Mouse (Mus musculus) brain, embryonic 18.5 days (tissue): ENCODE results near the gene Iqcn.

Experiments used
- DNase-seq: peaks from one replicate; pipeline ENCODE4 v3.0.0-alpha.2; 2012; ENCODE audit warnings: low read depth, low spot score

Iqcn gene

DNA sequence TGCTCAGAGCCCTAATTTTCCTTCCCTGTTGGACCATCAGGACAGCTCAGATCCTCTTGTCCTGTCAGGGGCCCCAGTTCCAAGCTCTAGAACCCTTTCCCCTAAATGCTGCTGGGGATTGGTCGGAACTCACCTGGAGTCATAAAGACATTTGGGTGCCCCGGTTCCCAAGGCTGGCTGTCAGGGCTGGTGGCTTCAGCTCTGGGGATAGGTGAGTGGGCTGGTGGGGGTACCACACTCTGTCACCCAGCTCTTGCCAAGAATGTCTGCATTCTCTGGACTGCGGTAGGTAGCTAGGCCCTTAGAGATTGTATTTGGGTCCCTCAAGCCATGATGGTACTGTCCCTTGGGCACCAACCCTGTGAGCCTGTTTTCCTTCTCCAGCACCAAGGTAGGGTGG lies at the start of gene Iqcn:
Iqcn (plus strand) TSS at position 171 of the 400 bp plus-strand sequence.
- DNase-seq: no peak

DNA sequence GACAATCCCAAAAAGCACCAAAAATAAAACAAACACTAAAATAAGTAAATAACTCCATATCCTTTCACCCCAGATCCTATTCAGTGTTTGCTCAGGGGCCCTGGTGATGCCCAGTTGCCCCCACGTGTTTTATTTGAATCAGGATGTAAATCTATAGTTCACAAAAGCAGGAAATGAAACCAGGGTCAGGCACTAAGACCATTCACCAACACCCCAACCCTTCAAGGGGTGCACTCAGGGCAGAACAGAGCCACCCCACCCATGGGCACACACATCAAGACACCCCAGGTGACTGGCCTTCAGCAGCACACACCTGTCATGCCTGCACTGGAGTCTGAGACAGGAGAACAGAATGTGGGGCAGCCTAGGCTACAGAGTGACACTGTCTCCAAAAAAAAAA lies 49.1 kb upstream of the Iqcn start:
- no peak for DNase-seq

GRCm38 (mm10) chr8:70655469-70655868 lies 47.8 kb upstream of the Iqcn start:
- DNase-seq: no peak

DNA sequence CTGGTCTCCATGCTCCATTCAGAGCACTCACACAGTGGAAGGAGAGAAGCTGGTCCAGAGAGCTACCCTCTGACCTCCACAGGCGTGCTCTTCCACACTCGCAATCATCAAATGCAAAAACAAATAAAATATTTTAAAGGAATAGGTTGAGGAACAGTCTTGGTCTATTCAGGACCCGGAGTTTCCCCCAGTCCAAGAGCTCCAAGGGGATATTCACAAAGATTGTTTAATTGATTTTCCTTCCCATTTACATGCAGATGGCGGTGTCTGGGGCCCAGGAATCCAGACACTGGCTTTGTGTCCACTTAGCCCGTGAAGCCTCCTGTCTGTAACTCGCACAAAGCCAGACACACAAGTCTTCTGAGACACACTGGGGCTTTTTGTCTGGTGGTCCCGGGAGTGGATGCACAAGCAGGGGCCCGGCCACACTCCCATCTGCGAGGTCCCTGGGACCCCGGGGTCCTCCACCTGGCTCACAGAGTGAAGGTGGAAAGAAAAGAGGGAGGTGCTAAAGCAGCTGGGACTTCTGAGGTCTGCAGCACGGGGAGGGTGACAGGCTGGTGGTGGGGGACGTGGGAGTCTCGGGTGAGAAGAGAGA lies 47.0 kb upstream of the Iqcn start:
- DNase-seq: no peak

GRCm38 (mm10) chr8:70657214-70657613 lies 46.0 kb upstream of the Iqcn start:
- no peak for DNase-seq

- no peak for DNase-seq
These were observed 45.5 kb upstream of the Iqcn start for GRCm38 (mm10) chr8:70657739-70658138.

DNA sequence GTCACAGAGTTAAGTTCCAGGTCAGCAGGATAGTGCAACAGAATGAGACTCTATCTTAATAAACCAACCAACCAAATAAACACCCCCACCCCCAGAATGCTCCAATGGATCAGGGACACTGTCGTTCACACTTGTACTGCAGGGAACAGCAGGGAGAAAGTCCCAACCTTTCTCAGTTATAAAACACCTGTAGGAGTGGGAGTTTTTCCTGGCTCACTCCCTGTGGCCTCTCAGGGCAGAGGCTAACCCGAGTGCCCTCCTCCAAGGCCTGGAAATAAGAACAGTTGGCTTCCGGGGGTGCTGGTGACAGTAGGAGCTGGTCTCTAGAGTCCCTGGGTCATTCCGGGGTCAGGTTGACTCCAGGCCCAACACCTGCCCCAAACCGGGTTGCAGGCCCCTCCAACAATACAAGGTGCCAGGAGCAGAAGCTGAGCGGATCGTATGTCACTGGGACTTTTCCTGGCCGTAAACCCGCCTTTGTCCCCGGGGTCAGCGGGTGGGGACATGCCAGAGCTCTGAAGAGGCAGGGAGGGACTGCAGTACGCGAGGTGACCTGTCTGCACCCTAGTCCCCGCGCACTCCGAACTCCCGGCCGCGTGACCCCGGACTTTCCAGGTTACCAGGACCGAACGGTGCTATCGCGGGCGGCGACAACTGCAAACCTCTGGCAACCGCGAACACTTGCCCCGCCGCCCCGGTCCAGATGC lies 44.2 kb upstream of the Iqcn start:
- DNase-seq: no peak

GRCm38 (mm10) chr8:70659604-70660272 lies 43.5 kb upstream of the Iqcn start:
- DNase-seq: peak; percentile 51

DNA sequence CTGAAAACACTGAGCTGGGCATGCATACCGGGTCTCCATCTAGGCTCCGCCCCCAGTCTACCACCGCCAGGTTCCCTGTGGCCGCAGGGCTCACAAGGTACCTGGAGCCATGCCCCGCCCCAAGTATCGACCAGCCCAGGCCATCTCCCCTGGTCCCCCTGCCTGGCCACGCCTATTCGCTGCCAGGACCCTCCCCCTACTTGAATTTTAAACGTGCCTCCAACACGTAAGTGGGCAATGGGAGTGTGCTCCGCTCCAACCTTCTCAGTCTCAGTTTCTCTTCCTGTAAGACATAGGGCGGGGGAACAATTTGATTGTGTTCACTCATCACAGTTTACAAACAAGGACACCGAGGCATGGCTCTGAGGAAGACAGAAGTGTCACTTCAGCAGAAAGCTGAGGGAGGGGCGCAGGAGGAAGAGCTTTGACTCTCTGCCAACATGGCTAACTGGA lies 43.0 kb upstream of the Iqcn start, which contains the start of gene Pgpep1:
Pgpep1 (minus strand) TSS at position 116 of the 453 bp plus-strand sequence.
- DNase-seq: no peak

DNA sequence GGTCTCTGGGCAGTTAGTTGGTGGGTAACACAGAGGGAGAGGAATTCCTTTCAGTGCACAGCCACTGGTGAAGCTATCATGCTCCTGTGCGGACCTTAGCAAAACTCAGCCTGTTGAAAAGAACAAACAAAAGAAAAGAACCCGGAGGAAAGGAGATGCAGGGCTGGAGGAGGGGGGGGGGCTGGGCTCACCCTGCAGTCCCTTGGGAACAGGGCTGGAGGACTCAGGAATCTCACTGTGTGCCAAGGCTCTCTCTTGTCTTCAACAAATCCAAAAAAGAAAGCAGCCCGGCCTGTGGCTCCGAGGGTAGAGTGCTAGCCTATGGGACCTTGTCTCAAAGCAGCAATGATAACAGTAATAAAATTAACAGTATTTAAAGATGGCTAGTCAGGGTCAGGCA lies 39.6 kb upstream of the Iqcn start:
- no peak for DNase-seq

GRCm38 (mm10) chr8:70664631-70665030 lies 38.6 kb upstream of the Iqcn start:
- no peak for DNase-seq

DNA sequence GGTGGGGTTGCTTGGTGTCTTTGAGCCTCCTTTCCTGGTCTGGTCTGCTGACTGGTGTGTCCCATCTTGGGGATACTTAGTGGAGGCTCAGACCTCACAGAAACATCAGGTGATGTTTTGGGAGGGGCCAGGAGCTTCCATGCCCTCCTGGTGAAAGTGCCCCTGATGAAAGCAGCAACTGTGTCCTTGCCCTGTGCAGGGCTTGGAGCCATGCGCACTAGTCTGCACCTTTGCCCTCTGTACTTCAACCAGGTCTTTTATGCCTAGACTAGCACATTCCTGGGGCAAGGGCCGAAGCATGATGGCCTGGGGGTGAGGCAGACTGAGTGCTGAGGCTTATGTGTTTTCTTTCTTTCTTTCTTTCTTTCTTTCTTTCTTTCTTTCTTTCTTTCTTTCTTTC lies 37.7 kb upstream of the Iqcn start:
- DNase-seq: no peak

DNA sequence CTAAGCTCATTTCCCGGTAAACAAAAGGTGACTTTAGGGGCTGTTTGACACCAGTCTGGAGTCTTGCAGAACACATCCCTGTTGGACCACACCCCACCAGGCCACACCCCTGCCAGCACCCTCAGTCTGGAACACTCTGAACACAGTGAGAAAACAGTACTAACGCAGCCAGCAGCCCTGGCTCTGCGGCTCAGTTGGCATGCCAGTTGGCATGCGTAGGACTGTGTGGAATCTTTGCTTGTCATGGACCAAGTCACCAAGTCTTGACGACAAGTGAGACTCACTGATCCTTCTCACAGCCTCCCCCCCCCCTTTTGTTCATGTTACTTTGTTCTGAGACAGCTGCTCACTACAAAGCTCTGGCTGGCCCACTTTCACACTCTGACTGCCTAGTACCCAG lies 36.2 kb upstream of the Iqcn start:
- DNase-seq: no peak

DNA sequence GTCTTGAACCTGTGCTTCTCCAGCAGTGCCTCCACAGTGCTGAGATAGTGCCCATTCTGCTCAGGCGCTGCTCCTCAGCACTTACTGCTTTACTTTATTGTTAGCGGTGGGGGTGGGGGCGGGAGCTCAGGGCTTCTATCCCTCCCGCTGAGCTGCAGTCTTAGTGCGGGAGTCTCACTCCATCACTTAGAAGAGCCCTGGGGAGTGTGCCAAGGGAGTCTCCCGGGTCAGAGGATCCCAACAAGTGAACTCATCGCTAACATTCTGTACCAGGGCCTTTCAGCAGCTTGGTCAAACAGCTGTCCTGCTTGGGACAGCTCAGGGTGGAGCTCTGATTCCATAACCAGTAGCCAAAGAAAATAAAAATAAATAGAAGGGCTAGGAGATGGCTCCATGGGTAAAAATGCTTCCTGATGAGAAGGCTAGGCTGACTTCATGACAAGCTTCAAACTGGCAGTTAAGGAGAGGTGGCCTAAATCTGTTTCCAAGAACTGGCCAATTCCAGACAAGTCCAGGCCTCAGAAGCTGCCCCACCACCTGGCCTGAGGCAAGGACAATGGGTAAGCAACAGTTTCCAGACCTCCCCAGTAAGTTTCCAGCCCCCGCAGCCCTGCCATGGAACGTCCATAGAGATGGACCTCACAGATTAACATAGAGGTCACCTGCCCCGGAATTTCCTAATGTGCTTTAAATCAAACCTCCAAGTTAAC lies 31.5 kb upstream of the Iqcn start:
- DNase-seq: no peak

DNA sequence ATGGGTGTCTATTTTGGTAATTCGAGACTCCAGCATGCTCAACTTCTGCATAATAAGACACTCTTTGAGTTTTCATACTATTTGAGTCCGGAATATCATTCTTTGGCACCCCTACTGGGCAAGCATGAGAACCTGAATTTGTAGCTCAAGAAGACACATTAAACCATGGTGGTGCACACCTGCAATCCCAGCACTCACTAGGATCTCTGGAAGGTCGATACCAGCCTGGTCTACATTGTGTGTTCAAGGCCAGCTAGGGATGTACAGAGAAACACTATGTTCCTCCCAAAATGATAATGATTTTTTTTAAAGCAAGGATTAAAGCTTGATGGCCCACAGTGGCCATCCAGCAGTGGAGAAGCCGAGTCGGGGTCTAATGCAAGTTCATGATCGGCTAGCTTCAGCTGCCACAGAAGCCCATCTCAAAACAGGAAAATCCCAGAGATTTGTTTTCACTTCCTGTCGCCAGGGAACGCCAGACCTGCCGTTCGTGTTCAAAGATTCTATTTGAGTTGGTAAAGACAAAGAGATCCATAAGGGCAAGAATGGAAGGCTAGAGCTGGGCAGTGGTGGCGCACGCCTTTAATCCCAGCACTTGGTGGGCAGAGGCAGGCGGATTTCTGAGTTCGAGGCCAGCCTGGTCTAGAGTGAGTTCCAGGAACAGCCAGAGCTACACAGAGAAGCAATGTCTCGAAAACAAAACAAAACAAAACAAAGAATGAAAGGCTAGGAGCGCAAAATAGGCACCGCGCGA lies 30.8 kb upstream of the Iqcn start:
- no peak for DNase-seq

DNA sequence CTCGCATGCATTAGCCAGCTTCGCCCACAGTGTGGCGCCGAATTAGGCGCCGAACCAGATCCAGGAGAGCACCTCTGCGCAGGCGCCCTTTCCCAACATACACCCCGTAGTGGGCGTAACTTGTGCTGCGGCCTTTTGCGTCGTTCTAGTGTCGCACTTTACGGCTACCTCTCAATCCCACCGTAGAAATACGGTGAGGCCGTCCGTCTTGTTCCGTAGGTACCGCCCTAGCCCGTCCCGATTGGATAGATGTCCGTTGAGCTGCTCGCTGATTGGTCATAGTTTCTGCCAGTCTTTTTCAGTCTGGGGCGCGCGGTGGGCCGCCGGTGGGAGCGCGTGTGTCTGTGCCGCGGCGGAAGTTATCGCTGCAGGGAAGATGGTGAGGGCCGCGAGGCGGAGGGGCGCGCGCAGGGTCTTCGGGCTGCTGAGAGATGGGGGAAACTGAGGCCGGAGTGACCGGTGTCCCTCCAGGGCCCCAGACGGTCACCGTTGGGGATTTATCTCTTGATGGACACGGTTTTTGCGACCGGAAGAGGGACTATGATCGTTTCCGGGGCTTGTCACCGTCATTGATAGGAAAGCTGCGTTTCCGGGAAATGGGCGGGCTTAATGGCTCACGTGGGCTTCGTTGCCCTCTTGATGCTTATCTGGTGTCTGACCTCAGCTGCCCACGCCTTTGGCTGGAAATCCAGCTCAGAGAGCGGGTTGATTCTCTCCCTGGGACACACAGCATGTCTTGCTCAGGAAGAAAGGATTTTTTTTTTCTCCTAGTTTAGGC lies 30.0 kb upstream of the Iqcn start, which contains the start of gene Lsm4:
Lsm4 (plus strand) TSS at position 170 of the 778 bp plus-strand sequence.
- DNase-seq: peak; percentile 99

DNA sequence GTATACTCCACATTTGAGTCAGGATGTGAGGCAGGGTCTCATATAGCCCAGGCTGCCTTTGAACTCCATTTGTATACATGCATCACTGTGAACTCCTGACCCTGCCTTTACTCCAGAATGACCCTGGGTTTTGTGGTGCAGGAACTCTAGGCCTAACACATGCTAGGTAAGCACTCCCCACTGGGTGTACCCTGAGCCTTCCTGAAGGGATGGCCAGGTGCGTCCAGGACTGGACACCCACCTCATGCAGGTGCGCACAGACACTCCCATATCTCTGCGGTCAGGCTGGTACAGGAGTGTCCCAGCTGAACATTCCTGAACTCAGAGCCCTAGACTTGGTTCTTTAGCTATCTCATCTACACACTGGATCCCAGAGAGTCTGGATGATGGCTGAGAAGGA lies 29.1 kb upstream of the Iqcn start:
- DNase-seq: no peak

DNA sequence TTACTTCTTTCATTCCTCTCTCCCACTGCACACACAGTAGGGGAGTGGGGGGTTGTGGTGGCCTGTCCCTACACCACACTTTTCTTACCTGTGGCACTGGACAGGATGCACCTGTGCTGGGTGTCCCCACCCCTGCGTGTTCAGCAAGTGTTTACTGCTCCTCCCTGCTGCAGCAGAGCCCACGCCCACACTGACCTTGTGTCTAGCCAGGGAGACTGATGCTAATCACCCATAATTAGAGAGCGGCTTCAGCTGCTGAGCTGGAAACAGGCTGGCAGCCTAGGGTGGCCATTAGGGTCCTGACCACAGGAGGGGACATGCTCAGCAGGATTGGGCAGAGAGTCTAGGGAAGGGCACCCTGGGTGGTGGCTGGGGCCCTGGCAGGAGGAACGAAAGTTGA lies 28.5 kb upstream of the Iqcn start:
- DNase-seq: no peak

- no peak for DNase-seq
These were observed 27.9 kb upstream of the Iqcn start for GRCm38 (mm10) chr8:70675336-70675735.

DNA sequence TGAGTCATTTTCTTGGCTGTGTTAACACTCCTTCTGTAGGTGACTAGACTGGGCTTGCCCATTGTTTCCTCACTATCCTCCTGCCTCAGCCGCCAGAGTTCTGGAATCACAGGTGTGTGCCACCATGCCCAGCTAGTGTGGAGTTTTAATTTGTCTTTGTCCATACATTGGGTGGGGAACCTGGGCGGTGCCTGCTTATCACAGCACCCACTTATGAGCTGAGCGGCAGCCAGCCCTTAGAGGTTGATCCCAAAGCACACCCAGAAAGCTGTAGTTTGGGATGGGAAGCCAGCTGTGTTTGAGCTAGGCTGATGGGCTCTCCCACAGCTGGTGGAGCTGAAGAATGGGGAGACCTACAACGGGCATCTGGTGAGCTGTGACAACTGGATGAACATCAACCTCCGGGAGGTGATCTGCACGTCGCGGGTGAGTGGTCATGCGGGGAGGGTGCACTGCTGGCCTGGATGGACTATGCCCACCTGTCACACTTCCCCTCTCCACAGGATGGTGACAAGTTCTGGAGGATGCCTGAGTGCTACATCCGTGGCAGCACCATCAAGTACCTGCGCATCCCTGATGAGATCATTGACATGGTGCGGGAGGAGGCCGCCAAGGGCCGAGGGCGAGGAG lies 25.7 kb upstream of the Iqcn start:
- no peak for DNase-seq
